Mouse (Mus musculus): ENCODE data around the gene Gbx1. TPM values are rescaled to one million over a fixed set of nuclear protein-coding genes. Genes with fewer than 3 reads are reported as not detected.

Gbx1 gene
- polyA plus RNA-seq (2017; shearing (Covaris generic)) = 0.10 TPM

DNA sequence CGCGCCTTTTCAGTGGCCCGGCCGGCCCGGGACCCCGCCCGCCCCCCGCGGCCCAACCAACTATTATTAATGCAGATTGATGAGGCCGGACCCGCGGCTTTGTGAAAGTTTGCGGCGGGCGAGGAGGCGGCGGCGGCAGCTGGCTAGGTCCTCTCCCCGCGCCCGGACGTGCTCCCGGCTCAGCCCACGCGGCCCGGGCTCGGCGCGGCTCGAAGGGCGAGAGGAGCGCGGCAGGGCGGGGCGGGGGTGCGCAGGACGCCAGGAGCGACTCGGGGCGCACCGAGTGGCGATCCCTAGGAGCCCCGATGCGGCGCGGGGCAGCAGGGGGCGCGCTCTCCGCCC, at the start of gene Gbx1:
Gene Gbx1, minus strand, starts transcription at position 314 of the 342 bp plus-strand sequence.

DNA sequence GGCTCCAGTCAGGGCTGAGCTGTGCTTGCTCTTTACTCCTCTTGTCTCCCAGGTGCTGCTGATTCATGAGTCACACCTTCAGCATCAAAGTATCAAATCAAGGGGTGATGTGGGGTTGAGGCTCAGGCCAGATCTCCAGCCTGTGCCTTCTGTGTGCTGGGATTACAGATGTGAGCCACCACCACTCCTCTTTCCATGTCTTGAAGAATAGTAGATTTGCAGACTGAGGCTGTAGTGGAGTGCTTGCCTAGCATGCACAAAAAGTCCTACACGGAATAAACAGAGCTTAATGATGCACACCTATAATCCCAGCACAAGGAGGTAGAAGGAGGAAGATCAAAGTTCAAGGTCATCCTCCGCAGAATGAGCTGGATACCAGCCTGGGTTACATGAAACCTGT, 29.7 kb upstream of the Gbx1 start, which contains the start of gene 4931409K22Rik:
Gene 4931409K22Rik, minus strand, starts transcription at position 101 of the 400 bp plus-strand sequence.

DNA sequence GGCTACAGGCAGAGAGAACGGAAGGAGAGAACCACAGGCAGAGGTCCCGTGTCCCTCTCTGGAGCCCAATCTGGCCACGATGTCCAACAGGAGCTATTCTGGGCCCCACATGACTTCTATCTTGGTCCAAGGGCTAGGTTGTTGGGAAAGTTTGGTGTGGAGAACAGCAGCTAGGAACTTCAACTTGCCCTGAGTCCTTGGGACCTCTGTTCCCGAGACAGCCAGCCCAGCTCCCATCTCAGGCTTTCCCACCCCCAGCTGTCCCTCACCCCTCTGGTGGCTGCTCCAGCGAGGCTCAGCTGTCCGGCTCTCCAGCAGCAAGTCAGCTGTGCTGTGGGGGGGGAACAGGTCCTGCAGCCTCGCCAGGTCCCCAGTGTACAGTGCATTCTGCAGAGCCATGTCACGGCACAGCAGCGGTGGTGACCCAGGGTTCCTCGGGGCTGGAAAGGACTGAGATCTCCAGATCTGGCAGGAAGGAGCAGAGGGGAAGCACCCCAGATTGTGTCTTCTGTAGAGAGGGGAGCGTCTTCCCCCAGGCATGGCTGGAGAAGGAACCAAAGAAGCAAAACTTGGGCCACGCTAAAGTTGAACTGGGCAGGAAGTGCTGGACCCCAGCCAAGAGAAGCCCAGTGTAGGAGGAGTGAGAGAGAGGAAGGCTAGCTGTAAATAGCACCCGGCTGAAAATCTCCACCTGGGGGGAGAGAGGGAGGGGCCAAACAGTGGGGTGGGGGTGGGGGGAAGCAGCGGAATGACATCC, 13.6 kb upstream of the Gbx1 start, which contains the start of gene Asb10:
Gene Asb10, minus strand, starts transcription at position 592 of the 757 bp plus-strand sequence.

Other genes starting within 250 kb of the Gbx1 start
- 4.1 TPM for gene Kcnh2, start 175.6 kb downstream of the Gbx1 start, polyA plus RNA-seq (2017; shearing (Covaris generic))
- 0.23 TPM for gene Nos3, start 162.4 kb downstream of the Gbx1 start, polyA plus RNA-seq (2017; shearing (Covaris generic))
- gene Atg9b, start 135.1 kb downstream of the Gbx1 start, polyA plus RNA-seq (2017; shearing (Covaris generic)) = 0.64 TPM
- gene Abcb8, start 133.5 kb downstream of the Gbx1 start, polyA plus RNA-seq (2017; shearing (Covaris generic)) = 33.1 TPM
- not detected for gene Asic3, start 113.8 kb downstream of the Gbx1 start, polyA plus RNA-seq (2017; shearing (Covaris generic))
- gene Cdk5, start 103.7 kb downstream of the Gbx1 start, polyA plus RNA-seq (2017; shearing (Covaris generic)) = 98.4 TPM
- gene Slc4a2, start 103.4 kb downstream of the Gbx1 start, polyA plus RNA-seq (2017; shearing (Covaris generic)) = 45.0 TPM
- gene Fastk, start 81.9 kb downstream of the Gbx1 start, polyA plus RNA-seq (2017; shearing (Covaris generic)) = 119 TPM
- gene Tmub1, start 79.3 kb downstream of the Gbx1 start, polyA plus RNA-seq (2017; shearing (Covaris generic)) = 84.0 TPM
- 5.4 TPM for gene Agap3, start 75.0 kb downstream of the Gbx1 start, polyA plus RNA-seq (2017; shearing (Covaris generic))
- gene Asb10, start 13.8 kb upstream of the Gbx1 start, polyA plus RNA-seq (2017; shearing (Covaris generic)) = not detected
- gene 4931409K22Rik, start 29.6 kb upstream of the Gbx1 start, polyA plus RNA-seq (2017; shearing (Covaris generic)) = not detected
- 84.9 TPM for gene Abcf2, start 50.3 kb upstream of the Gbx1 start, polyA plus RNA-seq (2017; shearing (Covaris generic))
- 38.7 TPM for gene Chpf2, start 59.5 kb upstream of the Gbx1 start, polyA plus RNA-seq (2017; shearing (Covaris generic))
- 1.4 TPM for gene Smarcd3, start 97.2 kb upstream of the Gbx1 start, polyA plus RNA-seq (2017; shearing (Covaris generic))
- 91.7 TPM for gene Nub1, start 158.3 kb upstream of the Gbx1 start, polyA plus RNA-seq (2017; shearing (Covaris generic))
- 0.18 TPM for gene Wdr86, start 203.5 kb upstream of the Gbx1 start, polyA plus RNA-seq (2017; shearing (Covaris generic))
- 1.0 TPM for gene Crygn, start 230.8 kb upstream of the Gbx1 start, polyA plus RNA-seq (2017; shearing (Covaris generic))